Mouse (Mus musculus): Measurements from ENCODE around the gene Gnat1.
A peak's percentile ranks its signal among the peaks of the same experiment; 100 is the strongest.

Gene Gnat1

DNA sequence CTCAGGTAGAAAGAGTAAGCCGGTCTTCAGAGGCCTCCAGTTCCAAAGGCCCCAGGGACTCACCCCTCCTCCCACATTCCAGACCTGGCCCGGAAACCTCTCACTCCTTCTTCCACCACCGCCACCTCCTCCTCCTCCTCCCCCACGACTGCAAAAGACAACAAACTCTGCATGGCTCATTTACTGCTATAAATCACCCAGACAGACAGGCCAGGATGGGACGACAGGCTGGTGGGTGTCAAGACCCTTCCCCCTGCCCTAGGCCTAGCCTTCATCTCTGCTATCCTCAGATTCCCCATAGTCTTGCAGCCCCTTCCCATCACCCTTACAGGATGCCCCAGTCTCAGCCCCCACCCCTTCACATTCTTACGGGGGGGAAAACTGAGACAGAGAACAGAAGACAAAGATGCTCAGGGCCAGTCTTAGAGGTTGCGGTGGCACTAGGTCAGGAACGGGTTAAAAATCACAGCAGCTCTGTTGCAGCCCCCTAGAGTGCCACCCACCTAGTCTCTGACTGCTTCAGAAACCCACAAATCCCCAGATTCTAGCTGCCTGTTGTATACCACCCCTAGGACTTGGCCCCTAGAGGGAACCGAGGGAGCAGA lies 20.0 kb upstream of the Gnat1 start:
- no peak for DNase-seq

- no peak for DNase-seq
Observed at GRCm38 (mm10) chr9:107698611-107699190, 19.2 kb upstream of the Gnat1 start.

DNA sequence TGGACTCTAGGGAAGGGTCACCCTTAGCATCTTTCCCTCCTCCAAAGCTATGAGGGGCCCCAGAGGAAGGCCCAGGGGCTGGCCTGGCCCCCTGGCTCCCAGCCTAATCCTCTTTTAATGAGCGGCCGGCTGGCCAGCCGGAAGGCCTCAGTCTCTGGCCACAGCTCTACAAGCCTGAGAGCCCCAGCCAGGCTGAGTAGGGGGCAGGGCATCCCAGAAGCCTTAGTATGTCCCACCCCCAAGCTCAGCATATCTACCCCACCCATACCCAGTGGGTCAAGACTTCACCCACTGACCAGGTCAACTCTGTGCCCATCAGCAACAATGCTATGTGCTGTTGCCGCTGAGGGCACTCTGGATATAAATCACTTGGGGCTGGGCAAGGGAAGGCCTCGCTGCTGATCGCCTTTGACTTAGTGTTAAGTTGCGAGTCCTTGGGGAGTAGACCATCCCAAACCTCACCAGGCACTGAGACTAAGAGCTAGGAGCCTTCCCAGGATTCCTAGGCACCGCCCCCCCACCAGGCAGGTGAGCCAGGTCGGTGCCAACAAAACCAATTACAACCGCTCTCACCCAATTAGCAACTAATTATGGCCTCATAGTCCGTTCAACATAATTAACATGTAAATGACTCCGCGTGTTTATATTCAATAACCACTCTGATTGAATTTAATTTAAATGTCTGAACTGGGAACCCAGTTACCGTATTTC lies 18.5 kb upstream of the Gnat1 start:
- DNase-seq, result no peak

DNA sequence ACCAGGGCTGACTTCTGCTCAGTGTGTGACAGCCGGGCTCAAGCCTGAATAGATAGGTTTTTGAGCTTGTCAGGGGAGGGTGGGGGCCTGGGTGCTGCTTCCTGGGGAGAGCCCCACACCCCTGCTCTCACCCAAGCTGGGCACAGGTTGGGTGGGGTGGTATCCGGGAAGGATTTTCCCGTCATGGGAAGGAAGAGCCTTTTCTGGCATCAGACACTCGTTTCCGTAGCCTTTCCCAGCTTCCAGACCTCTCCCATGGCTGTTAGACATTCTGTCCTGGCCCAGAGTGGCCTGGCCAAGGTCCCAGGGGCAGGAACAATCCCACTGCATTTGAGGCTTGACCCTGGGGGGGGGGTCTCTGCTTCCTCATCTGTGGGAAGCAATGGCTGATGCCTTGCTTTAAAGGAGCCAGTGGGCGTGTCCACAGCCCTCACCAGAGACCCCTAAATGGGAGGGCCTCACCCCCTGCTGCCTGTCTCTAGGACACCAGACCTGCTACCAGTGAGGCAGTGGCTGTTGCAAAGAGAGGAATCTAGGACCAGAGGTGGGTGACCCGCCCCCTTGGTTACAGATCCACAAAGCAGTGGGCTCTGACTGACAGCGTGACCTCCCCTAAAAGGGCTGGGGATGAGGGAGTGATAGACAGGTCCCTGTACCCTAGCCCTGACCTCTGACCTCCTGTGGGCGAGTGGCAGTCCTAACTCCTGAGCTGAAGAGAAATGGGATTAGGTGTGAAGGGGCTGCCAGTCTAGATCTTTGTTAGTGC lies 17.5 kb upstream of the Gnat1 start:
- no peak for DNase-seq

DNA sequence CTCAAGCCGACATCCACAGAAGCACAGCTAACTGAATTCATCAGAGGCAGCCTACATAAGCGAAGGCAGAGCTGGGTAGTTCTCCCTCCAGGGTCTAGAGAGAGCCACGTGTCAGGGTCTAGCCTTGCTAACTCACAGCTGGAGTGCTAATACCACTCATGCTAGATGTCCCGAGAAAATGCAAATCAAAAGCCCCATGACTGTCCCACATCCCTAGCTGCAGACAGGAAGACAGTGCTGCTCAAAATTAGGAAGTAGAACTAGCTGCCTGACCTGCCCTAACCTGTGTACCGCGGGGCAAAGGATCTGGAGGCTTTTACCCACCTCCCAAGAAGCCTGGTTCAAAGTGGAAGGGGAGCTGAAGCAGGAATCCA lies 16.6 kb upstream of the Gnat1 start:
- DNase-seq, result no peak

GRCm38 (mm10) chr9:107695441-107696105 lies 16.1 kb upstream of the Gnat1 start:
- no peak for DNase-seq

DNA sequence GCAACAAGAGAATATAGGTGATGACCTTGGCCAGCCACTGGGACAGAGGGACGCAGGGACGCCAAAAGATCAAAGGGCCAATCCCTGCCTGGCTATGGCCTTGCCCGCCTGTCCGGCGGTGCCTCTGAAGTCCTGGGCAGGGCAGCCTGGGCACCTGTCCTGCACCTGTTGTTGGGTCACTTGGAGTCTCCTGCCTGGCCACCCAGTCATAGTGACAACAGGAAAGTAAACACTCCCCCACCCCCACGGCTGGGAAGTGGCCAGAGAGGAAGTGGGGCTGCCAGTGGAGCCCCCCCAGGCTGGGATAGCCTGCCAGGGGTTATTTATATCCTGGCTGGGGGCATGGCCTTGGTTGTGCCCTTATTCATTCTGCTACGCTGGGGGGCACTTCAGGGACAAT lies 15.1 kb upstream of the Gnat1 start:
- no peak for DNase-seq

- no peak for DNase-seq
Observed at GRCm38 (mm10) chr9:107693433-107693987, 14.0 kb upstream of the Gnat1 start.

GRCm38 (mm10) chr9:107692785-107693184 lies 13.3 kb upstream of the Gnat1 start:
- DNase-seq, result no peak

DNA sequence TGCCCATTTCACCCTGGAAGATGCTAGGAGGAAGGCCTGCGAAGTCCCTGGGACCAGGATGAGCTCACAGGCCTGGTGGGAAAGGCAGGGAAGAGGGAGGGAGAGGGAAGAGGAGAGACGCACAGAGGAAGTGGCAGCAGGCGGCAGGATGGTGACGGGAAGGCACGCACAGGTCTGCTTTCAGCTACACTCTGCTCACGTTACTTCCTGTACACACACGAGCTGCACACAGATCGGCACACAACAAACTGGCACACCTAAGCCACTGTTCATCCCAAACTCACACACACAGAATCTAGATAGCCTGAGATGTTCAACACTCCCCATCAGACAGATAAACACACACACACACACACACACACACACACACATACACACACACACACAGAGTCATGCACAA lies 10.9 kb upstream of the Gnat1 start:
- no peak for DNase-seq

- no peak for DNase-seq
Observed at GRCm38 (mm10) chr9:107688939-107689338, 9.4 kb upstream of the Gnat1 start.

- DNase-seq, result no peak
Observed at GRCm38 (mm10) chr9:107688415-107688814, 8.9 kb upstream of the Gnat1 start.

DNA sequence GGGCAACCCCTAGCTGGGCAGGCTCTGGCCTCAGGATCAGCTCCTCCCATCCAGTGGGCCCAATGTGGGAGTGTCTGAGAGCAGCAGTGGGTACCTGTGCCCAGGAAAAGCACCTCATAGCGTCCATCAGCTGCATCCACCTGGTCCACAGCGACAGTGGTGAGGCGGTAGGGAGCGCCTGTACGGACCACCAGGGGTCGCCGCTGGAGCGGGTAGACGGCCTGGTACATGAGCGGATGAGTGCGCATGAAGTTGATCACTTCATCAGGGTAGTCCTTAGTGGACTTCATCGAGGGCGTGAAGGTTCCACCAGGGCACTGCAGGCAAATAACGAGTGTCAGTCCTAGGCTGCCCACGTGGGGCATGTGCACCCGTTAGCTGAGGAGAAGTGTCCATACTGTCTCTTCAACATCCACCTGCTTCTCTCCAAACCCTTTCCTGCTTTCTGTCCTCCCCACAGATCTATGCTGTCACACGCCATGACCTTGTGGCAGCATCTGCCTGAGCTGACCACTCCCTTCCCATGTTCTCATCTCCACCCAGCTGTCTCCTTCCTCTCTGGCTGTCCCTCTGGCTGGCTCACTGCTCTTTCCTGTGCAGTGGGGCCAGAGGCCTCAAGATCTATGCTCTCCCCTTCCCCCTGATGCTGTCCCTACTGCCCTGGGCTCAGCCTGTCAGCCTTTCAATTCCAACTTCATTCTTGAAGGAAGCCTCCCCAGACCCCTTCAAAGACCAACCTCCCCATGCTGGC lies 5.9 kb upstream of the Gnat1 start:
- DNase-seq, result peak; percentile 91

DNA sequence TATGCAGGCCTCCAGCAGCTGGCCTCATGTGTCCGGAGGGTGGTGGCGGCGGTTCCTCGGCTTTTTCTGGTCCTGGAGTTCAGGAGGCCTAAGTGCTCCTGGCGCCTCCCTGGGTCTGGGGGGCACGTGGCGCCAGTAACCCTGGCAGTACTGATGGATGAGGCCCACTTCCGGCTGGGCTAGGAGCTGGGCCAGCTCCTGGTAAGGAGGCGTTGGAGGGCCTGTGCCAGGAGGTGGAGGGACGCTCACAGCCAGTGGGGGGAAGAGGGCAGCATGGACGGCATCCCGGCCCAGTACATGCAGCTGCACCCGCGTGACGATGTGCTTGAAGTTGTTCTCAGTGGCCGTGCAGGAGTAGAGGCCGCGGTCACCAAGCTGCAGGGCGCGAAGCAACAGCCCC lies 2.9 kb upstream of the Gnat1 start:
- DNase-seq, result peak in 1 of 2 experiments; percentile 44

GRCm38 (mm10) chr9:107678861-107679260 lies 651 bp downstream of the Gnat1 start:
- no peak for DNase-seq

DNA sequence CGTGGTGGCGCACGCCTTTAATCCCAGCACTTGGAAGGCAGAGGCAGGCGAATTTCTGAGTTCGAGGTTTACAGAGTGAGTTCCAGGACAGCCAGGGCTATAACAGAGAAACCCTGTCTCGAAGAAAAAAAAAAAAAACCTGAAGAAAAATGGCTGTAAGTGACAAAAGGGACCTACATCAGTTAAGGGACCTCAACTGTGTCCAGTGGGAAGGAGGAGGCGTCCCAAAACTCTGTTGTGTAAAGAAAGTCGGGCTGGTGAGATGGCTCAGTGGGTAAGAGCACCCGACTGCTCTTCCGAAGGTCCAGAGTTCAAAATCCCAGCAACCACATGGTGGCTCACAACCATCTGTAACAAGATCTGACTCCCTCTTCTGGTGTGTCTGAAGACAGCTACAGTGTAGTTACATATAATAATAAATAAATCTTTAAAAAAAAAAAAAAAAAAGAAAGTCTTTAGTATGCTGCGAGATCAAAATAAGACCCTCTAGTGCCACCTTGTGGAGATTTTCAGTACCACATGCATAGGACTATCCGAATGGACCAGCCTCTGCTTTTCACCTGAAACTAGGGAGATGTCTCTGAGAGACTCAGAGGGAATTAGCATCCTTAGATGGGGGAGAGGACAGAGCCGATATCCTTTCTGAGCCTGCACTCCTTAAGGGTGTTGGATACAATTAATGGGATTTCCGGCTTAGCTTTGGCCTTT lies 1.5 kb downstream of the Gnat1 start:
- DNase-seq, result peak; percentile 88 to 93

DNA sequence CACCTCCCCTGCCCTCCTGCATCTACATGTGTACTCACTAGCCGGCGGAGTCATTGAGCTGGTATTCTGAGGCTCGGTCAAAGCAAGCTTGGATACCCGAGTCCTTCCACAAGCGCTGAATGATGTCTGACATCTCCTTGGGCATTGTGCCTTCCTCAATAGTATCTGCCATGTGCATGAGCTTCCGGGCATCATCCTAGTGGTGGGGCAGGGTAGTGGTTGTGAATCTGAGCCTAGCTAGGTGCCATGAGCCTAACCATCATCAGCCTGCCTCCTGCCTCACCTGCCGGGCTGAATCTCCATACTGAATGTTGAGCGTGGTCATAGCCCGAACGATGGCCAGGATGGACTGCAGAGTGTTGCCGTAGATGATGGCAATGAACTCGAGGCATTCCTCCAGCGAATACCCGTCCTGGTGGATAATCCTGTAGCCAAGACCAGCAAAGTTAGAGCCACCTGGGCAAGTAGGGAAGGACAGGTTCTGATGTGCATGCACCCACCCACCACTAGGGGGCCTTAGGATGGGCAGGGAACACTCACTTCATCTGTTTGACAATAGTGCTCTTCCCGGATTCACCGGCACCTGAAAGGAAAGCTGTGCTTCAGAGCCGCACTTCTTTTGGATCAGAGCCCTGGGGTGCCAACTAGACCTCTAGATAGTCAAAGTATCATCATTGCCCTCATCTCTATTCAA lies 2.3 kb downstream of the Gnat1 start:
- DNase-seq, result peak; percentile 74 to 82

DNA sequence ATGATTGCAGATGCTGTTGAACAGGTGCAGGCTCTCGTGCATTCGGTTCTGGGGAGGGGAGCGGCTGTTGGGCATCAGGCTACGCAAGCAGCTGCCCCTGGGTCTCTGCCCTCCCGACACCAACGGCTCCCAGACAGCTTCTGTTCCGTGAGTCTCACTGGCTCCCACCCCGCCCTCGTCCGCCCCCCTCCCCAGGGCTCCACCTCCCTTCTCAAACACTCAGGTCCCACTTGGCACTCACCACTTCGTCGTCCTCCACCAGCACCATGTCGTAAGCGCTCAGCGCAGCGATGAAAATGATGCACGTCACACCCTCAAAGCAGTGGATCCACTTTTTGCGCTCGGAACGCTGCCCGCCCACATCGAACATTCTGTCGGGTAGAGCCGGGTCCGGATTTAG lies 3.2 kb downstream of the Gnat1 start:
- DNase-seq, result no peak

- peak; percentile 84 to 85 for DNase-seq
Observed at GRCm38 (mm10) chr9:107675671-107676301, 3.7 kb downstream of the Gnat1 start.

All from cerebellum, postnatal 10 days (tissue).